9 mouse cellular contexts compared by ENCODE assay signal in the genomic region with DNA sequence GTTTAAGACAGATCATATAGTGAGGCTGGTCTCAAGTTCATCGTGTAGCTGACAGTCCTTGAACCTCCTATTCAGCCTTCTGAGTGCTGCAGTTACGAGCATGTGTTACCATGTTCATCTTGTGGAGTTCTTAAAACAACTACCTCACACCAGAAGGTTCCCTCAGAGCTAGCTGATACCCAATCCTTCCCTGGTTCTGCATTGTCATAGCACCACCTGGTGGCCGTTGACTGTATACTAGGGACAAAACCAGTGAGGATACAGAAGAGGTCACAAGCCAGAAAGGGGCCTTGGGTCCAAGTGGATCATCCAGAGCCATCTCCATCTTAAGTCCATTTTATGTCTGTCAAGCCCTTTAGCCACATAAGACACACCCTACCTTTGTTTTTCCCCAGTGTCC. TPM values are rescaled to one million over a fixed set of nuclear protein-coding genes. Genes with fewer than 3 reads are reported as not detected.
A peak's percentile ranks its signal among the peaks of the same experiment; 100 is the strongest.
DNase-seq lines count a peak whose midpoint lies in the region; ATAC-seq and TF ChIP-seq lines count a peak whose summit lies in the region.
"Had no signal": no experiment of that assay in that cellular context is flagged by ENCODE, and none has a peak within 500 bp of the region (broad histone marks: within the 10 kb centered on the region; RNA-seq: fewer than 3 reads in every experiment).

No protein-coding gene starts in this region.

- no peak overlapping the region for H3K9ac ChIP-seq in intestine, postnatal 0 days (ENCODE audit: low read depth, low read length)
- no peak overlapping the region for H3K9ac ChIP-seq in liver, adult 2 months (ENCODE audit: low read depth, low read length)
- no peak overlapping the region for H3K9ac ChIP-seq in stomach, embryonic 16.5 days (ENCODE audit: low read length)
- H3K9ac ChIP-seq: embryonic facial prominence, embryonic 13.5 days had no signal

- H3K27me3 ChIP-seq in intestine, postnatal 0 days (replicated peaks; ENCODE audit: control insufficient read depth, insufficient read depth, low read length) = no peaks in the 10 kb centered on the region
- no peaks in the 10 kb centered on the region for H3K27me3 ChIP-seq in liver, adult 2 months (ENCODE audit: control insufficient read depth, insufficient read depth, low read length)
- H3K27me3 ChIP-seq in stomach, embryonic 16.5 days (ENCODE audit: control insufficient read depth, insufficient read depth, low read length) = no peaks in the 10 kb centered on the region
- H3K27me3 ChIP-seq: embryonic facial prominence, embryonic 13.5 days had no signal

- H3K27ac ChIP-seq in intestine, postnatal 0 days (ENCODE audit: low read depth, low read length) = no peak overlapping the region
- no peak overlapping the region for H3K27ac ChIP-seq in liver, adult 2 months (replicated peaks; ENCODE audit: insufficient read depth, low read depth, low read length)
- no peak overlapping the region for H3K27ac ChIP-seq in stomach, embryonic 16.5 days (ENCODE audit: low read length)
- H3K27ac ChIP-seq: embryonic facial prominence, embryonic 13.5 days had no signal

- peaks cover 78% of the 10 kb centered on the region for H3K79me2 ChIP-seq in liver, adult 2 months (ENCODE audit: control insufficient read depth, insufficient read depth, low read length)

- TF ChIP-seq CTCF in intestine, postnatal 0 days (IDR thresholded peaks at IDR 0.05; ENCODE audit: low read depth) = peak; percentile 96
- TF ChIP-seq CTCF in liver, adult 2 months (IDR thresholded peaks at IDR 0.05; ENCODE audit: low read depth, low read length) = peak; percentile 68

- peak; percentile 39; the same call in 1 of the 2 replicates for ATAC-seq in intestine, postnatal 0 days
- ATAC-seq in stomach, embryonic 16.5 days (ENCODE audit: insufficient read depth, low FRiP score) = 0 out of 2 replicates have a peak, but pooled peaks have one; percentile 35

- H3K4me2 ChIP-seq in intestine, postnatal 0 days (replicated peaks; ENCODE audit: low read depth) = no peak overlapping the region
- H3K4me2 ChIP-seq in stomach, embryonic 16.5 days (ENCODE audit: low read depth, low read length) = no peak overlapping the region
- H3K4me2 ChIP-seq: embryonic facial prominence, embryonic 13.5 days had no signal

- DNase-seq in 3T3-L1 (ENCODE audit: low read depth, low spot score) = peak; percentile 76
- peak; percentile 81 for DNase-seq in R1 (ENCODE audit: low read depth, low spot score)
- peak; percentile 89 to 94 for DNase-seq in cerebellum, postnatal 14 days
- peak; percentile 87 for DNase-seq in gastrocnemius, adult 18-20 months (ENCODE audit: low spot score)
- peak; percentile 56 for DNase-seq in liver, adult 2 months (ENCODE audit: extremely low read depth, low read depth, low spot score)
- peak; percentile 90 for DNase-seq in naive thymus-derived CD4-positive, alpha-beta T cell, adult 2 months (ENCODE audit: low read depth)

- no peaks in the 10 kb centered on the region for H3K9me3 ChIP-seq in intestine, postnatal 0 days (ENCODE audit: control insufficient read depth)
- H3K9me3 ChIP-seq in stomach, embryonic 16.5 days (replicated peaks; ENCODE audit: control insufficient read depth, low read length) = no peaks in the 10 kb centered on the region
- H3K9me3 ChIP-seq: embryonic facial prominence, embryonic 13.5 days had no signal

- 16% methylated on average over 3 of the region's 3 CpGs for WGBS in intestine, postnatal 0 days
- 21% methylated on average over 3 of the region's 3 CpGs for WGBS in liver, adult 2 months
- WGBS in stomach, embryonic 16.5 days = 15% methylated on average over 3 of the region's 3 CpGs

- H3K4me1 ChIP-seq in intestine, postnatal 0 days (replicated peaks; ENCODE audit: control insufficient read depth, insufficient read depth, low read length) = peaks cover 7% of the 10 kb centered on the region; the same call in 1 of the 2 replicates
- peaks cover 10% of the 10 kb centered on the region for H3K4me1 ChIP-seq in liver, adult 2 months (ENCODE audit: control insufficient read depth, insufficient read depth, low read length)
- H3K4me1 ChIP-seq in stomach, embryonic 16.5 days (ENCODE audit: control insufficient read depth, insufficient read depth, low read length) = peaks cover 26% of the 10 kb centered on the region

- no peak for TF ChIP-seq POLR2A in liver, adult 2 months (IDR thresholded peaks at IDR 0.05; ENCODE audit: extremely low read depth, insufficient read depth, low read length)

- H3K36me3 ChIP-seq in intestine, postnatal 0 days (ENCODE audit: control insufficient read depth, insufficient read depth) = peaks cover 17% of the 10 kb centered on the region
- H3K36me3 ChIP-seq in liver, adult 2 months (ENCODE audit: control insufficient read depth, insufficient read depth, low read length) = peaks cover 5% of the 10 kb centered on the region; the same call in 1 of the 2 replicates
- H3K36me3 ChIP-seq in stomach, embryonic 16.5 days (ENCODE audit: control insufficient read depth, insufficient read depth, low read length) = peaks cover 14% of the 10 kb centered on the region

- no peak overlapping the region for H3K4me3 ChIP-seq in intestine, postnatal 0 days (ENCODE audit: low read depth, low read length)
- H3K4me3 ChIP-seq in liver, adult 2 months (ENCODE audit: insufficient read depth, low read depth, low read length) = no peak overlapping the region
- H3K4me3 ChIP-seq in stomach, embryonic 16.5 days (replicated peaks; ENCODE audit: low read length) = no peak overlapping the region
- H3K4me3 ChIP-seq: embryonic facial prominence, embryonic 13.5 days had no signal

RNA-seq across cellular contexts. Expression of gene Atf5, which starts 8.4 kb away (rescaled TPM):
- 10 to 100 TPM; 62.4 to 99.0 TPM for total RNA-seq in gastrocnemius, adult 18-20 months (2021)
- polyA plus RNA-seq in intestine, postnatal 0 days (2015; fragmentation: Nextera tagmentation; extraction: Ambion mirVana) = 6.5 and 6.6 TPM in 2 replicates
- total RNA-seq in liver, adult 2 months (2014; rRNA removed) = 22.9 and 43.9 TPM in 2 replicates
- 727 and 964 TPM in 2 replicates for polyA plus RNA-seq in liver, adult 2 months (2012; rRNA removed)
- 3.8 and 4.6 TPM in 2 replicates for polyA plus RNA-seq in stomach, embryonic 16.5 days (2015; fragmentation: Nextera tagmentation; extraction: Ambion mirVana)

RNA-seq across cellular contexts. Expression of gene Il4i1, which starts 8.7 kb away (rescaled TPM):
- total RNA-seq in gastrocnemius, adult 18-20 months (2021) = 1 to 10 TPM; 2.3 to 3.5 TPM
- polyA plus RNA-seq in intestine, postnatal 0 days (2015; fragmentation: Nextera tagmentation; extraction: Ambion mirVana) = 0.82 and 0.89 TPM in 2 replicates
- 0.60 and 0.65 TPM in 2 replicates for total RNA-seq in liver, adult 2 months (2014; rRNA removed)
- polyA plus RNA-seq in liver, adult 2 months (2012; rRNA removed) = 0.85 and 1.7 TPM in 2 replicates
- polyA plus RNA-seq in stomach, embryonic 16.5 days (2015; fragmentation: Nextera tagmentation; extraction: Ambion mirVana) = 0.88 and 1.3 TPM in 2 replicates

RNA-seq across cellular contexts. Expression of gene Nup62, which starts 9.0 kb away (rescaled TPM):
- total RNA-seq in gastrocnemius, adult 18-20 months (2021) = 10 to 100 TPM; 20.1 to 25.2 TPM
- 28.0 and 28.1 TPM in 2 replicates for polyA plus RNA-seq in intestine, postnatal 0 days (2015; fragmentation: Nextera tagmentation; extraction: Ambion mirVana)
- total RNA-seq in liver, adult 2 months (2014; rRNA removed) = 4.0 and 5.4 TPM in 2 replicates
- 20.4 and 20.6 TPM in 2 replicates for polyA plus RNA-seq in liver, adult 2 months (2012; rRNA removed)
- polyA plus RNA-seq in stomach, embryonic 16.5 days (2015; fragmentation: Nextera tagmentation; extraction: Ambion mirVana) = 73.8 and 83.1 TPM in 2 replicates

RNA-seq across cellular contexts. Expression of gene Akt1s1, which starts 23.9 kb away (rescaled TPM):
- total RNA-seq in gastrocnemius, adult 18-20 months (2021) = 100 to 1,000 TPM; 130 to 144 TPM
- 71.6 and 76.5 TPM in 2 replicates for polyA plus RNA-seq in intestine, postnatal 0 days (2015; fragmentation: Nextera tagmentation; extraction: Ambion mirVana)
- 23.9 and 35.4 TPM in 2 replicates for total RNA-seq in liver, adult 2 months (2014; rRNA removed)
- 93.9 and 106 TPM in 2 replicates for polyA plus RNA-seq in liver, adult 2 months (2012; rRNA removed)
- 73.5 and 83.1 TPM in 2 replicates for polyA plus RNA-seq in stomach, embryonic 16.5 days (2015; fragmentation: Nextera tagmentation; extraction: Ambion mirVana)

RNA-seq across cellular contexts. Expression of gene Tbc1d17, which starts 24.0 kb away (rescaled TPM):
- total RNA-seq in gastrocnemius, adult 18-20 months (2021) = 10 to 100 TPM; 46.8 to 61.0 TPM
- 47.4 and 48.5 TPM in 2 replicates for polyA plus RNA-seq in intestine, postnatal 0 days (2015; fragmentation: Nextera tagmentation; extraction: Ambion mirVana)
- 20.2 and 31.5 TPM in 2 replicates for total RNA-seq in liver, adult 2 months (2014; rRNA removed)
- 81.1 and 91.6 TPM in 2 replicates for polyA plus RNA-seq in liver, adult 2 months (2012; rRNA removed)
- 71.7 and 74.1 TPM in 2 replicates for polyA plus RNA-seq in stomach, embryonic 16.5 days (2015; fragmentation: Nextera tagmentation; extraction: Ambion mirVana)

Comparison
In these comparisons a context has a peak if more than half of its experiments do, and no peak if none do; other contexts are left out.
1. RNA of gene Atf5, which starts 8.4 kb away (polyA plus RNA-seq): 727 to 964 TPM in liver, adult 2 months; 6.5 to 6.6 TPM in intestine, postnatal 0 days and 3.8 to 4.6 TPM in stomach, embryonic 16.5 days; every median in the first group is over 10 times any median in the second.
2. Peak in every context shown above with its lines, with median percentiles within 50 percentile points of each other: DNase-seq.